Mouse (Mus musculus) hindbrain, embryonic 14.5 days (tissue): ENCODE measurements around the gene Lhfp. TPM values are rescaled to one million over a fixed set of nuclear protein-coding genes. Genes with fewer than 3 reads are reported as not detected.
A peak's percentile ranks its signal among the peaks of the same experiment; 100 is the strongest.
"Not testable (repeated sequence)": the region's sequence is repeated elsewhere in the genome, so short reads cannot be mapped to it uniquely, and the experiment has no call there.

Source experiments
- ATAC-seq: fragments of 200-750 bp; cut with Nextera tagmentation; 2 replicates; pipeline ENCODE4 v1.8.0; 2017; ENCODE audit warnings: moderate number of reproducible peaks, mild to moderate bottlenecking, moderate TSS enrichment, moderate library complexity; ENCODE audit not compliant: low FRiP score
- DNase-seq: peaks from one replicate; pipeline ENCODE4 v3.0.0-alpha.2; 2015; ENCODE audit warnings: low spot score
- H3K27ac ChIP-seq: fragments of 300-500 bp; sonication (generic); 2 replicates; pipeline ENCODE4 v1.5.1; 2014; ENCODE audit warnings: mild to moderate bottlenecking, moderate library complexity
- H3K27me3 ChIP-seq: fragments of 300-500 bp; sonication (generic); 2 replicates; pipeline ENCODE4 v1.6.1; 2014; ENCODE audit warnings: mild to moderate bottlenecking, low read length, mixed read lengths; ENCODE audit not compliant: control insufficient read depth, insufficient read depth
- H3K36me3 ChIP-seq: fragments of 300-500 bp; sonication (generic); replicated peaks from 2 replicates; pipeline ENCODE4 v1.6.1; 2014; ENCODE audit not compliant: control insufficient read depth, insufficient read depth
- H3K4me1 ChIP-seq: fragments of 300-500 bp; sonication (generic); replicated peaks from 2 replicates; pipeline ENCODE4 v1.6.1; 2014; ENCODE audit warnings: antibody characterized with exemption, low read length, mixed read lengths; ENCODE audit not compliant: control insufficient read depth, insufficient read depth
- H3K4me2 ChIP-seq: fragments of 300-500 bp; sonication (generic); replicated peaks from 2 replicates; pipeline ENCODE4 v1.6.1; 2014; ENCODE audit warnings: mild to moderate bottlenecking, moderate library complexity
- H3K4me3 ChIP-seq: fragments of 300-500 bp; sonication (generic); replicated peaks from 2 replicates; pipeline ENCODE4 v1.5.1; 2014; ENCODE audit warnings: mild to moderate bottlenecking, low read length
- H3K9ac ChIP-seq: fragments of 300-500 bp; sonication (generic); 2 replicates; pipeline ENCODE4 v1.6.1; 2014
- H3K9me3 ChIP-seq: fragments of 300-500 bp; sonication (generic); 2 replicates; pipeline ENCODE4 v1.6.1; 2016; ENCODE audit warnings: low read length; ENCODE audit not compliant: control insufficient read depth
- WGBS: fragments of 180-500 bp; shearing (Covaris S2); extraction: QIAGEN DNeasy Blood & Tissue Kit; methylation state at CpG from one replicate; pipeline ENCODE4 v1.1.7; 2014; 5-methylcytosine and 5-hydroxymethylcytosine counted together
- polyA plus RNA-seq: library from polyadenylated mRNA; unstranded; fragments of >200 nt; fragmentation: Nextera tagmentation; extraction: Ambion mirVana; gene quantifications from 2 replicates; pipeline ENCODE4 v1.2.1, GENCODE M21; 2014

Gene Lhfp
- polyA plus RNA-seq, 1 experiment from 2014 or later, result 48.3 TPM

DNA sequence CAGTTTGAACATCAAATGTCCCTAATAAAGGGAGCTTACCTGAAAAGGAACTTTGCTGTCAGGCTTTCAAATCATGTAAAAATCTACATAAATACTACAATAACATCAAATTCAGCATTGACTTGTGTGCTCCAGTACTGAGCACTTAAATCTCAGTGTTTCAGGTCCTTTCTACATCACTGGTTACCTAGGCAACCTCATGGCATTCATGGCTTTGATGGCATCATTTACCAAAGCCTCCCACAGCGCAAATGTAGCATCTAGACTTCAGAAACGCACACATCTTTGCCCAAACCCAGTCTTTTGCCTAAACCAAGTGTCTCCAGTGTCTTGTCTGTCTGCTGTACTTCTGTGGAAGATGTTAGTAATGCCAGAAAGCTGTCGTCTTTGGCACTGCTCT lies 225.7 kb downstream of the Lhfp start:
- ATAC-seq, result no peak
- Histone ChIP-seq H3K9me3 (0 out of 2 replicates have a peak, but pooled peaks cover 2% of the 10 kb centered on the region), H3K27me3 (no peaks in the 10 kb centered on the region), H3K4me2 (no peak overlapping the region), H3K4me3 (no peak overlapping the region), H3K27ac (no peak overlapping the region), H3K9ac (no peak overlapping the region), H3K4me1 (no peaks in the 10 kb centered on the region), H3K36me3 (no peaks in the 10 kb centered on the region)
- 65% methylated on average over 3 of the region's 3 CpGs for WGBS
- DNase-seq, result no peak

DNA sequence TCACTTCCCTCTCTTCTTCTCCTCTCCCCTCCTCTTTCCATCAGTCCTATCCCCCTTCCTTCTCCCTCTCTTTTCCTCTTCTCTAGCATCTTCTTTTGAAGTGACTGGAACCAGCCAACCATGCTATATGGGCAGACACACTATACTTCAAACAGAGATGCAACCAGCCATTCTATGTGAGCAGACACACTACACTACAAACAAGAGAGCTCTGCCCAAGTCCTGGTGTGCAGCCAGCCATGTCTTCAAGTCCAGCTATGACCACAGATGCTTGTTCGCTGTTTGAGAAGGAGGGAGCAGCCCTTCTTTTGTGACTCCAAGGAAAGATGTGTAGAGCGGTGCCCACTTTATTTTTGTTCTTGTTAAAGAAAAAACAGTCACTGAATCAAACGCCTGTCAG lies 231.9 kb downstream of the Lhfp start:
- H3K4me3 ChIP-seq, result no peak overlapping the region
- no peak overlapping the region for H3K9ac ChIP-seq
- H3K36me3 ChIP-seq, result no peaks in the 10 kb centered on the region
- ATAC-seq (no peak), DNase-seq (no peak)
- H3K27ac ChIP-seq, result no peak overlapping the region
- no peaks in the 10 kb centered on the region for H3K9me3 ChIP-seq
- 85% methylated on average over 3 of the region's 3 CpGs for WGBS
- no peaks in the 10 kb centered on the region for H3K27me3 ChIP-seq
- H3K4me1 ChIP-seq, result no peaks in the 10 kb centered on the region
- H3K4me2 ChIP-seq, result no peak overlapping the region

DNA sequence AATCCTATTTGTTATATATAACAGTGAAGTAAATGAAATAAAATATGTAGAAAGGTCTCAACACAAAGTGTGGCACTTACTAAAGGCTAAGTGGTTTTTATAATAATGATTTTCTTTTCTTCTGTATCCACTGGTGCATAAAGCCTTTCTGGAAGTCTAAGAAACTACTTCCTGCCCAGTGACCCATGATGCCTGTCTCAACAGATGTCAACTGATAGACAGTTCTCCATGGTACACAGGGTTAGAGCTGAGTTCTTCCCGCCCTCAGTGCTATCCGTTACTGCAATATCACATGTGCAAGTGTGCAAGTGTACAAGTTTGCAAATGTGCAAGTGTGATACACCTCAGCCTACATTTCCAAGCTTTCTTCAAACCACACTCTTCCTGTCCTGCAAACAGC lies 236.7 kb downstream of the Lhfp start:
- no peaks in the 10 kb centered on the region for H3K27me3 ChIP-seq
- WGBS, result 78% methylated on average over 2 of the region's 2 CpGs
- no peak overlapping the region for H3K9ac ChIP-seq
- H3K4me2 ChIP-seq, result no peak overlapping the region
- H3K4me3 ChIP-seq, result no peak overlapping the region
- H3K9me3 ChIP-seq, result no peaks in the 10 kb centered on the region
- DNase-seq (no peak), ATAC-seq (no peak)
- H3K36me3 ChIP-seq, result no peaks in the 10 kb centered on the region
- H3K4me1 ChIP-seq, result no peaks in the 10 kb centered on the region
- H3K27ac ChIP-seq, result no peak overlapping the region

DNA sequence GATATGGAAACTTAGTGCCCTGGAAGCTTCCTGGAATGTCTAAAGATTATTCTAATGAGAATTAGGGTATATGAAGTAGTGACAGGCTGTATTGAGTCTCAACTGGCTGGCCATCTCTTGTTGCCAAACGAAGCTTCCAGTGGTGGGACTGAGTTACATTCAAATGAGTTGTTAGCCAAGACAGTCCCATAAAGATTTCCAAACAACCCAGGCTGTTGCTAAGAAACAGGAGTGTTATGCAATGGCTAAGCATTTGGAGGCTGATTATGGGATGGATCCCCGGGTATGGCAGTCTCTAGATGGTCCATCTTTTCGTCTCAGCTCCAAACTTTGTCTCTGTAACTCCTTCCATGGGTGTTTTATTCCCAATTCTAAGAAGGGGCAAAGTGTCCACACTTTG lies 240.7 kb downstream of the Lhfp start:
- not testable (repeated sequence) for H3K9ac ChIP-seq, H3K36me3 ChIP-seq, H3K27ac ChIP-seq, H3K4me1 ChIP-seq, H3K4me2 ChIP-seq, DNase-seq, H3K27me3 ChIP-seq, H3K4me3 ChIP-seq, H3K9me3 ChIP-seq, ATAC-seq
- WGBS, result 61% methylated on average over 3 of the region's 3 CpGs

DNA sequence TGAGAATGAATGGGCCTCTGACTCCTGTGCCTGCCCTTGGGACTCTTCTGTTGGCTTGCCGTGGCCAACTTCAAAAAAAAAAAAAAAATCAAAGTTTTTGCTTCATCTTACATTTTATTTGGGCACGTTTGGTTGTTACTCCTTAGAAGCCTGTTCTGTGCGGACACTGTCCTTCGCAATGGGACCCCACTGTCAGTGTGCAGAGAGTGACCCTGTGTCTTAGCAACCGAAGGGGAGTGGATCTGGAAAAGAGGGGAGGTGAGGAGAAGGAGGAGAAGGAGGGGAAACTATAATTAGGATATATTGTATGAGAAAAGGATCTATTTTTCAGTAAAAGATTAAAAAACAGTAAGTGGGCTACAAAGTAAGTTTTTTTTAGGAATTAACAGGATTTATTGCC lies 242.7 kb downstream of the Lhfp start:
- no peaks in the 10 kb centered on the region for H3K36me3 ChIP-seq
- H3K27ac ChIP-seq, result no peak overlapping the region
- WGBS, result 92% methylated on average over 5 of the region's 5 CpGs
- H3K9ac ChIP-seq, result no peak overlapping the region
- DNase-seq (no peak), ATAC-seq (no peak)
- no peaks in the 10 kb centered on the region for H3K27me3 ChIP-seq
- no peak overlapping the region for H3K4me2 ChIP-seq
- H3K4me3 ChIP-seq, result no peak overlapping the region
- H3K4me1 ChIP-seq, result no peaks in the 10 kb centered on the region
- peaks cover 6% of the 10 kb centered on the region; the same call in 1 of the 2 replicates for H3K9me3 ChIP-seq

DNA sequence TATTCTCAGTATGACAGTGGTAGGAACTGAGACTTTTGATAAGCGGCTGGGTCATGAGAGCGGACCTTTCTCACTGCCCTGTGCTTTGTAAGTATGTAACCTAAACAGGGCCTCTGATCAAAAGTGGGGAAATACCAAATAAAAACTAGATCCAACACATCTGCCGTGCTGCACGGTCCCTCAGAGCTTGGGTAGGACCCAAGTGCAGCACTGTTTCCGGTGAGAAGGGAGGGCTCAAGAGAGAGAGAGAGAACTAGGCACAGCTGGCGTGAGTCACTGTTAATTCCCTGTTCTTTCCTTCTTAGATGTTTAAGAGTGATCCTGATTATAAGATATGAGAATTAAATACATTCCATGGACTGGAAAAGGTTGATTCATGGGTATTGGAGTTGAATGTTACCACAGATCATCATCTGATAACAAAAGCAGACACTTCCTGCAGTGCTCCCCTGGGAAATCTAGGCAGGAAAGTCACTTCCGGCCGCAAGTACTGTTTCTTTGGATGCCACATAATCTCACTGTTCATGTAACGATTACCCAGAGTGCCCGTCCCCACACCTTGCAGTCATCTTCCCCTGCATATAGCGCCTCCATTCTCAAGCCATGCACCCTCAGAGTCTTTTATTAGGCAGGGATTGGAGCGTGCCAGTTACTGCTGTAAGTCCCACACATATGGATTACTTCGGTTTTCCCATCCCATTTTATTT lies 243.3 kb downstream of the Lhfp start:
- Histone ChIP-seq H3K9me3 (peaks cover 6% of the 10 kb centered on the region; the same call in 1 of the 2 replicates), H3K36me3 (no peaks in the 10 kb centered on the region), H3K27ac (no peak overlapping the region), H3K4me3 (no peak overlapping the region), H3K27me3 (no peaks in the 10 kb centered on the region), H3K4me2 (no peak overlapping the region), H3K4me1 (no peaks in the 10 kb centered on the region), H3K9ac (no peak overlapping the region)
- ATAC-seq (no peak), DNase-seq (no peak)
- 87% methylated on average over 13 of the region's 13 CpGs for WGBS

DNA sequence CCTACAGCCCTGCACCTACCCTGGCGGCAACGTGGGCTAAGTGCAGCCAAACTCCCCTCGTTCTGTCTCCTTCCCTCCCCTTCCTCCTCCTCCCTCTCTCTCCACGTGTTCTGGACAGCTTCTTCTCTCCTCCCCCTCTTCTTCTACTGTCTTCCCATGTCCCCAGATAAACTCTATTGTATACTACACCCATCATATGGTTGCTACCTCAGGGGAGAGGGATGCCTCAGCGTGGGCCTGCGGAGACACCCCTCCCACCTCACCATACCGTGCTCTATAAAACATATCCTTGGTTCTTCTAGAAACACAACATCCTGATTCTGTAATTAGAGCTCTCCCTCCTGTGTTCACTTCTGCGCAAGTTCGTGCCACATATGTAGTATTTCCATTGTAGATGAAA lies 247.3 kb downstream of the Lhfp start:
- 56% methylated on average over 9 of the region's 9 CpGs for WGBS
- peaks cover 4% of the 10 kb centered on the region; the same call in 1 of the 2 replicates for H3K9me3 ChIP-seq
- no peak overlapping the region for H3K4me2 ChIP-seq
- DNase-seq, result no peak
- no peak overlapping the region for H3K9ac ChIP-seq
- H3K27me3 ChIP-seq, result no peaks in the 10 kb centered on the region
- ATAC-seq, result no peak
- no peaks in the 10 kb centered on the region for H3K4me1 ChIP-seq
- H3K4me3 ChIP-seq, result no peak overlapping the region
- no peak overlapping the region for H3K27ac ChIP-seq
- no peaks in the 10 kb centered on the region for H3K36me3 ChIP-seq

DNA sequence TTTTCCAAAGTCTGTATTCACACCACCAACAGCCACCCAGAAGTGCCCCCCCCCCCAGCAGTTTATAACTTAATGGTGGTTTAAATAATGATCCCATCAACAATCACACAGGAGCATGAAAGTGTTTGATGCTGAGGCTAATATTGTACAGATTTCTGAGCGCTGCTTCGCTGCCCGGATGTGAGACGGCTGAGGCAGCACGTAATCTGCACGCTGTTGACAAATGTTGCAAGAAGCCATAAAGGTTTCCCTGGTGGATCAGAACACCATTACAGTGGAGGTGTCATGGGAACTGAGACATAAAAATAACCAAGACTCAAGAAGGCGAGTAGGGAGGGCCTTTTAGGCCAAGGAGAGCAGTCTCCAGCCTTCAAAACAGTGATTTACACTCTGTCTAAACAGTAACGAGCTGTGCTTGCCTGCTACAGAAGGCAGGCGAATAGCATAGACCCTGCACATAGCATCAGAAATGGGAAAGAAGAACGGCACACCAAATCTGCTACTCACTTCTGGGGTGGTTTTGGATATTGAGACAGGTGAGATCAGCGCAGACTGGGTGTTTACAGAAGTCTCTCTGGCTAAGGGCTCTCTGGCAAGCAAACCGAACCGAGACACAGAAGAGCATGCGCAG lies 248.4 kb downstream of the Lhfp start:
- Histone ChIP-seq H3K9ac (peak overlapping the region; percentile 25; the same call in 1 of the 2 replicates), H3K4me2 (no peak overlapping the region; the same call in 1 of the 2 replicates), H3K36me3 (no peaks in the 10 kb centered on the region), H3K27ac (0 out of 2 replicates have a peak overlapping the region, but pooled peaks have one; percentile 0), H3K4me3 (no peak overlapping the region), H3K4me1 (no peaks in the 10 kb centered on the region), H3K9me3 (no peaks in the 10 kb centered on the region), H3K27me3 (no peaks in the 10 kb centered on the region)
- 69% methylated on average over 14 of the region's 14 CpGs for WGBS
- DNase-seq (no peak), ATAC-seq (no peak)

DNA sequence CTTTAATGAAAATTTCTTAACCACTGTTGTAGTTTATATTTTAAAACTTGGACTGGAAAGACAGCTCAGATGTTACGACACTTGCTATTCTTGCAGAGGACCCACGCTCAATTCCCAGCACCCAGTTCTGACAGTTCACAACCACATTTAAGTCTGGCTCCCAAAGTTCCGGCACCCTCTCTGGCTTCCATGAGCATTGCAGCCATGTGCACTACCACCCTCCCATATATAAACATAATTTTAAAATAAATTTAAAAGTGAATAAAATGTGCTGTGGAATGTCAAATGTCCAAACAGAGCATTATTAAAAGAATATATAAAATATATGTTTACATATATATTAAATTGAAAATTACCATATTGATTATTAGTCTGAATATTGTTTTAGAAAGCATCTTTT lies 249.9 kb downstream of the Lhfp start:
- ATAC-seq (no peak), DNase-seq (no peak)
- no peaks in the 10 kb centered on the region for H3K4me1 ChIP-seq
- H3K27me3 ChIP-seq, result no peaks in the 10 kb centered on the region
- H3K27ac ChIP-seq, result no peak overlapping the region
- no peak overlapping the region for H3K4me2 ChIP-seq
- H3K9ac ChIP-seq, result no peak overlapping the region
- H3K9me3 ChIP-seq, result no peaks in the 10 kb centered on the region
- WGBS, result 97% methylated on average over 3 of the region's 3 CpGs
- H3K36me3 ChIP-seq, result no peaks in the 10 kb centered on the region
- H3K4me3 ChIP-seq, result no peak overlapping the region
